Mouse (Mus musculus) cerebellum, adult 2 months (tissue): ENCODE data around the gene Ifitm6. TPM values are rescaled to one million over a fixed set of nuclear protein-coding genes. Genes with fewer than 3 reads are reported as not detected.

ENCODE experiments used
- DNase-seq, 2 experiments: peaks; one replicate each; pipeline ENCODE4 v3.0.0; 2021
- H3K27ac ChIP-seq: fragments of 200-500 bp; 2 replicates; pipeline ENCODE4 v1.5.1; 2012; ENCODE audit warnings: low read length, control low read depth, inconsistent platforms; ENCODE audit not compliant: insufficient read depth
- H3K27me3 ChIP-seq: fragments of 200-500 bp; 2 replicates; pipeline ENCODE4 v1.6.1; 2012; ENCODE audit warnings: inconsistent platforms, mild to moderate bottlenecking, low read length, moderate library complexity; ENCODE audit not compliant: control insufficient read depth, insufficient read depth
- H3K4me1 ChIP-seq: fragments of 200-500 bp; 2 replicates; pipeline ENCODE4 v1.6.1; 2011; ENCODE audit warnings: low read length; ENCODE audit not compliant: control insufficient read depth, insufficient read depth
- H3K4me3 ChIP-seq: fragments of 200-500 bp; replicated peaks from 2 replicates; pipeline ENCODE3; 2011; ENCODE audit warnings: mild to moderate bottlenecking, low read depth, low read length, control low read depth; ENCODE audit not compliant: insufficient read depth
- CTCF ChIP-seq: fragments of 200-500 bp; IDR thresholded peaks from 2 replicates; pipeline ENCODE4 v1.5.1; 2011; ENCODE audit warnings: low read depth, mild to moderate bottlenecking, control low read depth, low read length, moderate library complexity, borderline replicate concordance; ENCODE audit not compliant: insufficient read depth
- POLR2A ChIP-seq: fragments of 200-500 bp; IDR thresholded peaks from 2 replicates; pipeline ENCODE4 v1.6.1; 2011; ENCODE audit warnings: low read length, control low read depth, borderline replicate concordance; ENCODE audit not compliant: insufficient read depth
- WGBS: fragments of 180-500 bp; shearing (Covaris S2); methylation state at CpG from one replicate; pipeline ENCODE4 v1.1.7; 2018; 5-methylcytosine and 5-hydroxymethylcytosine counted together
- polyA plus RNA-seq: library from polyadenylated mRNA; depleted of rRNA; stranded (reverse); fragments of >200 nt; gene quantifications from 2 replicates; pipeline ENCODE4 v1.2.3, GENCODE M21; 2012

Gene Ifitm6
- polyA plus RNA-seq, 1 experiment = 0.56 TPM

DNA sequence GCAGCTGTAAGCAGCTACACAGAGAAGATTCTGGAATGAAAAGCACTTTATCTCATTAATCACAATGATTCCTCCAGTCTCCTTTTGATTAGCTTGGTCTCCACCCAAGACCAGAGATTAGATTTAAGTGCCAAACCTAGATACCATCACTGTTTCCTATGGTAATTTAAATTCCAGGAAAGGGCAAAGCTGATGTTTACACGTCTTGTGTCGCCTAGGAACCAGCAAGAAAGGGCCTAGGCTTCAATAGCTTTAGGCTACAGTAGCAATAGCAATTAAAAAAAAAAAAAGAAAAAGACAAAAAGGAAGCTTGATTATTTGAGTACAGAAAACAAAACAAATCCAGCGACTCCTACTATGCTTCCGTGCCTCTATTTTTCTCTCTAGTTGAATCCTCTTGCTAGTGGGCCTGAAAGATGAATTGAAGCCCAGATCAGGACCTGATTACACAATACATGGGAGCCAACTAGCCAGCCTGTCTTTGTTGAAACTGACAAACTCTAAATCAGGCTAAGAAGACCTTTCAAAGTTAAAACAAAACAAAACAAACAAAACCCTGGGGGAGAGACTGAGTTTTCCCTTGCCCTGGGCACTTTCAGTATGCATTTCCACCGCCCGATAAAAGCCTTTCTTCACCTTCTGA, 8.5 kb upstream of the Ifitm6 start:
- WGBS = 66% methylated on average over 6 of the region's 6 CpGs
- Histone ChIP-seq H3K27ac (no peak overlapping the region), H3K4me1 (no peaks in the 10 kb centered on the region)

DNA sequence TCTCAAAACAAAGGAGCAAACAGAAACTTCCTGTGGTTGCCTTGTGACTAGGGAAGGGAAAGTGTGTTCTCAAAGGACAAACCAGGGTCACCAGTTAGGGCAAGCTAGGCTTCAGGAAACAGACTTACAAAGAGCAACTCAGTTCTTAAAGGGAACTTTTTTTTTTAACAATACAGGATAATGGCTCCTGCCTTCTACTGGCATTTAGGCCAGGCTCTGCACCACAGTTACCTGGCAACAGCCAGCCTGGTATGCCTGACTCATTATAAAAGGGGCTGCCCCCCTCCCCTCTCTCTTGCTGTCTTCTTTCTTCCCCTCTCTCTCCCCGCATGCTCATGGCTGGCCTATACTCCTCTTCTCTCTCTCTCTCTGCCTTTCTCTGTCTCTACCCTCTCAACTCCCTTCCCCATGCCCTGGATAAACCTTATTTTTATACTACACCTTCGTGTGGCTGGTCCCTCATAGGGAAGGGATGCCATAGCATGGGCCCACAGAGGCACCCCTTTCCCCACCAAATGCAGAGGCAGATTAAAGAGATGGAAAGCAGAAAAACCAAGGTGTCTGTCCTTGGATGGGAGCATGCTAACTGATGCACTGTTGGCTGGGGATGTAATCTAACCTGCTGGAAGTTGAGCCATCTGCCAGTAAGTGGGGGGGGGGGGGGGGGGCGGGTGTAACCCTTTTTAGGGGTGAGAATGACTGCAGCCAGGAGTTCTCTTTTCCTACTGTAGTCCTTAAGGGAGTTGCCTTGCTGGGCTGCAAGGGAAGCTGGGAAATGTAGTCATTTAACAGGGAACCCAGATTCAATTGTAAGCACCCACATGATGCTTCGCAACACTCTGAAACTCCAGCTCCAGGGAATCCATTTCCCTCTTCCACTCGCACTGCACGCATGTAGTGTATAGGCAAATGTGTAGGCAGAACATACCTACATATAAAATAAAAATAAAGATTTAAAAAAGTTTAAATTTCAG, 7.4 kb upstream of the Ifitm6 start:
- Histone ChIP-seq H3K4me3 (no peak overlapping the region), H3K27me3 (no peaks in the 10 kb centered on the region), H3K27ac (no peak overlapping the region), H3K4me1 (no peaks in the 10 kb centered on the region)
- 47% methylated on average over 5 of the region's 6 CpGs for WGBS
- DNase-seq = no peak
- no peak for TF ChIP-seq POLR2A
- no peak for TF ChIP-seq CTCF

More for the DNA sequence above, 8.5 kb upstream of the Ifitm6 start:
- DNase-seq = no peak
- H3K4me3 ChIP-seq = no peak overlapping the region
- TF ChIP-seq CTCF (no peak), POLR2A (no peak)
- no peaks in the 10 kb centered on the region for H3K27me3 ChIP-seq

DNA sequence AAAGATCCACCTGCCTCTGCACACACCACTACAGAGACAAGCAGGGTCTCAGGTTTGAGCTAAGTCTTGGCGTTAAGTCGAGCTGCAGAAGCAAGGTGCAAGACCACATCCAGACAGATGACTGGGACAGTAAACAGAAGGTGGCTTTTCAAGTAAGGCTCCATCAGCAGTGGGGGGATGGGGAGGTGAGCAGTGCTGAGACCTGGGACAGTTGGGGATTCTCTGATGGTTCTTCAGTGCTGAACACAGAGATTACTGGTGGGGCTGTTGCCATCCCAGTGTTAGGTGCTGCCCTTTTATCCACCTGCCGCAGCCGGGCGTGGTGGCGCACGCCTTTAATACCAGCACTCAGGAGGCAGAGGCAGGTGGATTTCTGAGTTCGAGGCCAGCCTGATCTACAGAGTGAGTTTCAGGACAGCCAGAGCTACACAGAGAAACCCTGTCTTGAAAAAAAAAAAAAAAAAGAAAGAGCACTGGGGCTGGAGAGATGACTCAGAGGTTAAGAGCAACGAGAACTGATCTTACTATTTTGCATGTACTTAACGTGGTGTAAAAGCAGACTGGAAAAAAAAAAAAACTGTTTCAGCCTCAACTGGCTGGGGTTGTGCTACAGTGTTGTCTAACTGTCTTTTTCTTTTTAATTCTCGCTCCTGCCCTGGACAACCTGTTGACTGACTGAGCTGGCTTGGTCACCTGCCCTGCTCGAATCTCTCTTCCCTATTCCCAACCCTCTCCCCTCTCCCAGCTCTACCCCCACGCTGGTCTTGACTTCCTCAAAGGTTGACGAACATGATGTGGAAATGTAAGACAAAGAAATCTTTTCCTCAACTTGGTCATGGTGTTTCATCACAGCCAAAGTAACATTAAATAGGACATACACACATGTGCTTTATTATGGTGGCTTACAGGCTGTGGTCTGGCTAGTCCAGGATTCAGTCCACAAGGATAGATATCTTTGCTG, 4.0 kb upstream of the Ifitm6 start:
- DNase-seq = no peak
- Histone ChIP-seq H3K4me3 (no peak overlapping the region), H3K4me1 (no peaks in the 10 kb centered on the region), H3K27me3 (no peaks in the 10 kb centered on the region), H3K27ac (no peak overlapping the region)
- WGBS = 86% methylated on average over 14 of the region's 14 CpGs
- TF ChIP-seq CTCF = no peak
- no peak for TF ChIP-seq POLR2A

DNA sequence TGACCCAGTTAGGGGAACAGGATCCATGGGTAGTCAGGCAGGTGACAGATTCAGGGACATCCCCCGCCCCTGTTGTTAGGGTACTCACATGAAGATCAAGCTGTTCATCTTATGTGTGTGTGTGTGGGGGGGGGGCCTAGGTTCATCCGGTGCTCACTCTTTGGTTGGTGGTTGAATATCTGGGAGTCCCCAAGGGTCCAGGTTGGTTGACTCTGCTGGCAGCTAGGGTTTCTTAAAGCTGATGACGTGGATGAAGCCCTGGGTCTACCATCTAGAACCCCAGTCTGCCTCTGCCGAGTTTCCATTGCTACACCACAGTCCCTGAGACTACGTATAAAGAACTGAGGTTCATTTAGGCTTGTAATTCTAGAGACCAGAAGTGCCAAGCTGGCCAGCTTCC, 1.3 kb upstream of the Ifitm6 start:
- DNase-seq = no peak
- WGBS = 78% methylated on average over 5 of the region's 5 CpGs
- Histone ChIP-seq H3K27ac (no peak overlapping the region), H3K4me3 (no peak overlapping the region), H3K27me3 (no peaks in the 10 kb centered on the region), H3K4me1 (no peaks in the 10 kb centered on the region)
- TF ChIP-seq POLR2A (no peak), CTCF (no peak)

DNA sequence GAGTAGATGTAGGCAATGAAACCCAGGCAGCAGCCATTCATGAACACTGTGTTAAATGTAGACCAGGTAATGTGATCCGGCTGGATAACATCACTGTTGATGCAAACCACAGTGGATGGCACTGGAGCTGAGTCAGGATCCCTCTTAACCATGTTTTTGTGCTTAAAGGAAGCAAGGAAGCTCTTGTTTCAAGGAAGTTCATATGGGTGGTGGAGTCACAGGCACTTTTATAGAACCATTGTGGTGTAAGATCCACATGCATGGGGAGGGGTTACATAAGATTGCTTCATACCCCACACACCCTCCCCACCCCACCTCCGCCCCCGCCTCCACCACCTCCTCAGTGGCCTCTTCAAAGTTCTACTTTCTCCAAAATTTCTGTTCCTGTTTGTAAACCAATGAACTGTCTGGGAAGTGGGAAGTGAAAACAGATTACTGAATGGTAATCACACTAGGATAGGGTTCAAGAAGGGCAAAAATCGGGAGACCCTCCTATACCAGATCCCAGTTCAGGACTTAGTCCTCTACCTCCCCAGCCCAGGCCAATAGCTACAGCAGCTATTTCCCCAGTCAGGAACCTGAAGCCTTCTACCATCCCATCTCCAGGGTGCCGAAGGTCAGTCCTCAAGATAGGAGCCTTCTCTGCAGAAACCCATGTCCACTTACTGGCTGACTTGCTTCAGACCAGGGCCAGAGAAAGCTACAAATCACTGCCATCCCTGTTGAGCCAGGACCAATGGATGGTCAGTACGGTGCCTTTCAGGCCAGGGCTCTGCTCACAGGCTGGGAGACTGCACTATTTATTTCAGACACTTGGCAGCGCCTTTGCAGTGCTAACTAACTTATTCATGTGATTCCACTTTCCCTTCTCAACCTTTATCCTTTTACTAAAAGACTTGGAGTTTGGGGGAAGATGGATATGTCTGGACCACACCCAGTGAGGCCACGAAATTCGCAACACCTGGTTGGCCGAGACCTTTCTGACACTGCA, 722 bp downstream of the Ifitm6 start:
- no peaks in the 10 kb centered on the region for H3K4me1 ChIP-seq
- 89% methylated on average over 10 of the region's 10 CpGs for WGBS
- no peak overlapping the region for H3K27ac ChIP-seq
- TF ChIP-seq POLR2A (no peak), CTCF (no peak)
- H3K27me3 ChIP-seq = no peaks in the 10 kb centered on the region
- no peak overlapping the region for H3K4me3 ChIP-seq
- DNase-seq = no peak

GRCm38 (mm10) chr7:141011238-141011770, 6.4 kb downstream of the Ifitm6 start:
- WGBS = 91% methylated on average over 7 of the region's 7 CpGs
- no peak overlapping the region for H3K27ac ChIP-seq
- TF ChIP-seq CTCF = no peak
- TF ChIP-seq POLR2A = no peak

More at GRCm38 (mm10) chr7:141011238-141011770, 6.4 kb downstream of the Ifitm6 start:
- no peak for DNase-seq
- Histone ChIP-seq H3K4me1 (no peaks in the 10 kb centered on the region), H3K4me3 (no peak overlapping the region), H3K27me3 (no peaks in the 10 kb centered on the region)
